Mouse (Mus musculus) heart, adult 2 months (tissue): ENCODE measurements around the gene Usp25. TPM values are rescaled to one million over a fixed set of nuclear protein-coding genes. Genes with fewer than 3 reads are reported as not detected.

ENCODE experiments used
- DNase-seq, 2 experiments: peaks; one replicate each; pipeline ENCODE4 v3.0.0; 2021
- H3K27ac ChIP-seq: fragments of 200-600 bp; 2 replicates; pipeline ENCODE4 v1.8.1; 2022
- H3K27me3 ChIP-seq: fragments of 200-500 bp; 2 replicates; pipeline ENCODE4 v1.6.1; 2012; ENCODE audit warnings: mild to moderate bottlenecking, low read length, inconsistent platforms, mixed read lengths; ENCODE audit not compliant: control insufficient read depth, insufficient read depth
- H3K36me3 ChIP-seq: fragments of 200-500 bp; 2 replicates; pipeline ENCODE4 v1.6.1; 2012; ENCODE audit warnings: low read length, inconsistent platforms; ENCODE audit not compliant: control insufficient read depth, insufficient read depth
- H3K4me1 ChIP-seq: fragments of 200-500 bp; 2 replicates; pipeline ENCODE4 v1.6.1; 2011; ENCODE audit warnings: low read length; ENCODE audit not compliant: control insufficient read depth, insufficient read depth
- H3K4me3 ChIP-seq: fragments of 200-600 bp; 2 replicates; pipeline ENCODE4 v1.8.1; 2022
- H3K79me2 ChIP-seq: fragments of 200-500 bp; replicated peaks from 2 replicates; pipeline ENCODE4 v1.6.1; 2012; ENCODE audit warnings: mild to moderate bottlenecking, inconsistent platforms, low read length, moderate library complexity, mixed read lengths; ENCODE audit not compliant: control insufficient read depth, insufficient read depth
- H3K9ac ChIP-seq: fragments of 200-500 bp; 2 replicates; pipeline ENCODE4 v1.6.1; 2012; ENCODE audit warnings: low read depth, mild to moderate bottlenecking, control low read depth, inconsistent platforms, low read length, mixed read lengths
- CTCF ChIP-seq: fragments of 200-600 bp; IDR thresholded peaks from 2 replicates; pipeline ENCODE4 v1.8.1; 2022; ENCODE audit warnings: antibody characterized with exemption, mild to moderate bottlenecking, moderate library complexity
- EP300 ChIP-seq: fragments of 200-500 bp; IDR thresholded peaks from 2 replicates; pipeline ENCODE4 v1.6.1; 2011; ENCODE audit warnings: low read depth, low read length, control low read depth; ENCODE audit not compliant: insufficient read depth
- POLR2A ChIP-seq: fragments of 200-500 bp; IDR thresholded peaks from 2 replicates; pipeline ENCODE4 v1.6.1; 2011; ENCODE audit warnings: mild to moderate bottlenecking, low read depth, low read length, control low read depth; ENCODE audit not compliant: insufficient read depth
- WGBS: fragments of 180-500 bp; shearing (Covaris S2); methylation state at CpG from one replicate; pipeline ENCODE4 v1.1.7; 2018; 5-methylcytosine and 5-hydroxymethylcytosine counted together
- intact Hi-C: fragments of 180-260 bp; cut with DNase I; formaldehyde crosslinking; loops from one replicate; pipeline ENCODE4 v1.15.1; 2025
- polyA plus RNA-seq: library from polyadenylated mRNA; depleted of rRNA; stranded (reverse); fragments of >200 nt; gene quantifications from 2 replicates; pipeline ENCODE4 v1.2.3, GENCODE M21; 2012
- total RNA-seq, 2 experiments: library from RNA; stranded (reverse); gene quantifications; 2 replicates each; pipeline ENCODE4 v1.2.3; 2021

The Usp25 gene
- total and polyA plus RNA-seq, 3 experiments = 16.7 to 74.4 (median 71.4) TPM

GRCm38 (mm10) chr16:77063916-77064315 is 50.4 kb downstream of the Usp25 start:
- no peak overlapping the region for H3K4me3 ChIP-seq
- H3K4me1 ChIP-seq = no peaks in the 10 kb centered on the region
- H3K27ac ChIP-seq = no peak overlapping the region
- TF ChIP-seq EP300 (no peak), POLR2A (no peak), CTCF (no peak)
- H3K36me3 ChIP-seq = peaks cover 10% of the 10 kb centered on the region
- DNase-seq = no peak
- intact Hi-C loops = loop anchor here (5.0 kb wide), 1 partner anchor 52 kb away; the partner anchor contains the start of gene Usp25
- no peaks in the 10 kb centered on the region for H3K79me2 ChIP-seq
- no peak overlapping the region for H3K9ac ChIP-seq
- no peaks in the 10 kb centered on the region for H3K27me3 ChIP-seq
- 96% methylated on average over 1 of the region's 1 CpGs for WGBS

GRCm38 (mm10) chr16:77076954-77077735 is 63.6 kb downstream of the Usp25 start:
- 0 out of 2 replicates have a peak, but pooled peaks cover 2% of the 10 kb centered on the region for H3K79me2 ChIP-seq
- WGBS = 61% methylated on average over 15 of the region's 15 CpGs
- peaks cover 7% of the 10 kb centered on the region for H3K36me3 ChIP-seq
- peak overlapping the region; percentile 23; the same call in 1 of the 2 replicates for H3K27ac ChIP-seq
- H3K4me1 ChIP-seq = no peaks in the 10 kb centered on the region
- intact Hi-C loops = no loop called here
- no peaks in the 10 kb centered on the region for H3K27me3 ChIP-seq
- no peak overlapping the region for H3K4me3 ChIP-seq
- peak in 1 of 2 experiments; percentile 10 for DNase-seq
- TF ChIP-seq CTCF (no peak), POLR2A (no peak), EP300 (no peak)
- no peak overlapping the region for H3K9ac ChIP-seq

DNA sequence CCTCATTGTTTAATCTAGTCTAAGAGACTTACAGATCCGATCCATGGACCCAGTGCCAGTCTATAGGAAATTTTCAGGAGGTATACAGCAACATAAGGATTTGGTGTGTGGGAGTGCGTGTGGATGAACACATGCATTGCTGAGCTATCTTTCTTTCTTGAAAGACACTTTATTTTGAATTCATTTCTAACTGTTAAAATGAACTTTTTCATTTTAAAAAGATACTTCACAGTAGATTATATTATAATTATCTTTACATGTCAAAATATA is 64.2 kb downstream of the Usp25 start:
- Histone ChIP-seq H3K27ac (peak overlapping the region; percentile 23; the same call in 1 of the 2 replicates), H3K4me3 (no peak overlapping the region), H3K9ac (no peak overlapping the region), H3K36me3 (peaks cover 5% of the 10 kb centered on the region), H3K4me1 (no peaks in the 10 kb centered on the region), H3K79me2 (0 out of 2 replicates have a peak, but pooled peaks cover 2% of the 10 kb centered on the region), H3K27me3 (no peaks in the 10 kb centered on the region)
- TF ChIP-seq EP300 = no peak
- TF ChIP-seq POLR2A = no peak
- no peak for TF ChIP-seq CTCF
- intact Hi-C loops = no loop called here
- no peak for DNase-seq
- 94% methylated on average over 2 of the region's 2 CpGs for WGBS

- intact Hi-C loops = no loop called here
- no peak overlapping the region for H3K9ac ChIP-seq
- 68% methylated on average over 2 of the region's 2 CpGs for WGBS
- DNase-seq = no peak
- H3K79me2 ChIP-seq = no peaks in the 10 kb centered on the region
- H3K4me3 ChIP-seq = no peak overlapping the region
- no peaks in the 10 kb centered on the region for H3K4me1 ChIP-seq
- no peak overlapping the region for H3K27ac ChIP-seq
- peaks cover 3% of the 10 kb centered on the region; the same call in 1 of the 2 replicates for H3K36me3 ChIP-seq
- H3K27me3 ChIP-seq = no peaks in the 10 kb centered on the region
- TF ChIP-seq CTCF (no peak), EP300 (no peak), POLR2A (no peak)
Measured at GRCm38 (mm10) chr16:77084071-77084470, 70.6 kb downstream of the Usp25 start.

- intact Hi-C loops = no loop called here
- Histone ChIP-seq H3K9ac (no peak overlapping the region), H3K36me3 (peaks cover 5% of the 10 kb centered on the region), H3K4me1 (no peaks in the 10 kb centered on the region), H3K79me2 (no peaks in the 10 kb centered on the region), H3K27me3 (no peaks in the 10 kb centered on the region), H3K4me3 (no peak overlapping the region), H3K27ac (no peak overlapping the region)
- TF ChIP-seq POLR2A (no peak), CTCF (no peak), EP300 (no peak)
- 80% methylated on average over 3 of the region's 3 CpGs for WGBS
- DNase-seq = no peak
Measured at GRCm38 (mm10) chr16:77089806-77090205, 76.3 kb downstream of the Usp25 start.

GRCm38 (mm10) chr16:77093526-77093925 is 80.0 kb downstream of the Usp25 start:
- peak; percentile 25 to 28 for DNase-seq
- Histone ChIP-seq H3K27me3 (no peaks in the 10 kb centered on the region), H3K9ac (no peak overlapping the region), H3K27ac (no peak overlapping the region), H3K36me3 (peaks cover 3% of the 10 kb centered on the region), H3K79me2 (no peaks in the 10 kb centered on the region), H3K4me1 (no peaks in the 10 kb centered on the region), H3K4me3 (no peak overlapping the region)
- intact Hi-C loops = no loop called here
- TF ChIP-seq POLR2A = no peak
- no peak for TF ChIP-seq CTCF
- no peak for TF ChIP-seq EP300
- WGBS = 64% methylated on average over 9 of the region's 9 CpGs
